Mouse (Mus musculus): ENCODE measurements around the gene Defb18. TPM values are rescaled to one million over a fixed set of nuclear protein-coding genes. Genes with fewer than 3 reads are reported as not detected.
"Not testable (repeated sequence)": the region's sequence is repeated elsewhere in the genome, so short reads cannot be mapped to it uniquely, and the experiment has no call there.

Gene Defb18
- not detected in 2 replicates for polyA plus RNA-seq (2016; fragmentation: Nextera tagmentation; extraction: Ambion mirVana)

GRCm38 (mm10) chr1:18237343-18237742, at the start of gene Defb18:
Gene Defb18 (minus strand): TSS chr1:18237443.
- no peaks in the 10 kb centered on the region for H3K36me3 ChIP-seq
- H3K9me3 ChIP-seq (replicated peaks), result no peaks in the 10 kb centered on the region
- H3K4me3 ChIP-seq, result no peak within 1 kb of the TSS
- H3K27ac ChIP-seq, result no peak within 1 kb of the TSS
- no peaks in the 10 kb centered on the region for H3K27me3 ChIP-seq
- 81% methylated on average over 1 of the region's 1 CpGs for WGBS
- no peak within 1 kb of the TSS for H3K4me2 ChIP-seq (replicated peaks)
- H3K4me1 ChIP-seq, result no peaks in the 10 kb centered on the region
- H3K9ac ChIP-seq, result no peak within 1 kb of the TSS
- no peak for ATAC-seq (ENCODE audit: low FRiP score)

GRCm38 (mm10) chr1:18271095-18271494, 33.9 kb upstream of the Defb18 start:
- Histone ChIP-seq H3K27ac (no peak overlapping the region), H3K27me3 (no peaks in the 10 kb centered on the region), H3K4me2 (replicated peaks) (no peak overlapping the region), H3K9me3 (replicated peaks) (no peaks in the 10 kb centered on the region), H3K36me3 (no peaks in the 10 kb centered on the region), H3K9ac (no peak overlapping the region), H3K4me1 (no peaks in the 10 kb centered on the region), H3K4me3 (no peak overlapping the region)
- 86% methylated on average over 4 of the region's 4 CpGs for WGBS
- ATAC-seq (ENCODE audit: low FRiP score), result no peak

DNA sequence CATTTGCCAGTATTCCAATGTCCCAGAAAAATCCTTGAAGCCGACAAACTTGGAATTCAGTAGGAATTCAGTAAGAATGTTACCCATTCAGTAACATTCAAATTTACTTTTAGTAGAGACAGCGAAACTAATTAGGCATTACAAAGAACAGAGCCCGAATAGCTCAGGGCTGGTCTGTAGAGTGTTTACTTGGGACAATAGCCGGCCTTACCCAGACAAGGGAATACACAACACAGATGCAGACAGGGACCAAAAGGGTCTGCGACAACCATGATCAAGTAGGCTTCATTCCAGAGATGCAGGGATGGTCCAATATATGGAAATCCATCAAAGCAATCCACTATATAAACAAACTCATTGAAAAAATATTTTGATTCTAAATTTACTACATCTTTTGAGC, 31.6 kb upstream of the Defb18 start:
- ATAC-seq (ENCODE audit: low FRiP score), result no peak
- Histone ChIP-seq H3K4me1 (no peaks in the 10 kb centered on the region), H3K4me3 (no peak overlapping the region), H3K27me3 (no peaks in the 10 kb centered on the region), H3K4me2 (replicated peaks) (no peak overlapping the region), H3K9ac (no peak overlapping the region), H3K27ac (no peak overlapping the region), H3K36me3 (no peaks in the 10 kb centered on the region), H3K9me3 (replicated peaks) (no peaks in the 10 kb centered on the region)
- 56% methylated on average over 5 of the region's 5 CpGs for WGBS

DNA sequence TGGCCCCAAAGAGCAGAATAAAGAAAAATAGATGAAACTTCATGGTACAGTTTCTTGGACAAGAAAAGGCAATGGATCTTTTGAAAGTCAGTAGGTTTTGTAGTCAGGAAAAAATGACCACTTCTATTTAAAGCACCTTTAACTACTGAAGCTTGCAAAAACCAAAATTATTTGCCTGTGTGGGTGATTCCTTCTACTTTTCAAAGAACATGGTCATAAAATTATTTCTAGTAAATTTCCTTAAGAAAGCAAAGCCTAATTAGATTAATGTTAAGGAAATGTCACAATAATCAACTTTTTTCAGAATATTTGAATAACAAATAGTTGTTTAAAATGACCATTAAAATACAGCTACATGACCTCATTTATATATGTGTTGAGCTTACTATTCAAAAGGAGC, 27.8 kb upstream of the Defb18 start, which contains the start of gene Defb41:
TSS of gene Defb41 (minus strand) at position 101 of the 400 bp plus-strand sequence.
- Histone ChIP-seq H3K4me2 (replicated peaks) (no peak within 1 kb of the TSS), H3K4me3 (no peak within 1 kb of the TSS), H3K9ac (no peak within 1 kb of the TSS), H3K36me3 (no peaks in the 10 kb centered on the region), H3K27ac (no peak within 1 kb of the TSS), H3K9me3 (replicated peaks) (no peaks in the 10 kb centered on the region), H3K27me3 (no peaks in the 10 kb centered on the region), H3K4me1 (no peaks in the 10 kb centered on the region)
- ATAC-seq (ENCODE audit: low FRiP score), result no peak

- not testable (repeated sequence) for H3K4me1 ChIP-seq; H3K4me2 ChIP-seq (replicated peaks); H3K4me3 ChIP-seq; H3K36me3 ChIP-seq; H3K27me3 ChIP-seq; ATAC-seq (ENCODE audit: low FRiP score); H3K27ac ChIP-seq; H3K9me3 ChIP-seq (replicated peaks); H3K9ac ChIP-seq
- WGBS, result 79% methylated on average over 9 of the region's 9 CpGs
Observed at GRCm38 (mm10) chr1:18245801-18246580, 8.7 kb upstream of the Defb18 start.

DNA sequence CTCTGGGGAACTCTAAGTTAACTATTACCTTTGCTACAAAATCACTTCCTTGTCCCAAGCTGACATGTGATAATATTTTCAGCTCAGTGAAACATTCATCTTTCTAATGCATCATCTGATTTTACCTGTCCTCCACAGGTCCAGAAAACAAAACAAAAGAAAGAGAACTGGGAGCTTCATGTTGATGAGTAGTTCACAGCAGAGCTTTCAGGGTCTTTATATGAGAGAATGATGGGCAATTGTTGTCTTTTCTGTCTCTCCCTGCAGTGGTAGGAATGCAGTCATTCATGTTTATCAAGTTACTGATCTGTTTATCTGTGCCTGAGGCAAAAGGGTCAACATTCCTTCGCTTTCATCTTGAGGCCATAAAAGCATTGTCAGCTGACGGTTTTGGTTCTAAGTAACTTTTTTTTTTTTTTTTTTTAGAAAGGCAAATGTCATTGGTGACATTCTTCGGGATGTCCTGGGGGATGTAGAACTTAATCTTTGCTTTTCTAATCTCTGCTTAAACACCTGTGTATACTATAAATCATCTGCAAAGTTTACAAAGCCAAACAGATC, 13.8 kb downstream of the Defb18 start:
- Histone ChIP-seq H3K9ac (no peak overlapping the region), H3K27me3 (no peaks in the 10 kb centered on the region), H3K4me1 (no peaks in the 10 kb centered on the region), H3K27ac (no peak overlapping the region), H3K4me2 (replicated peaks) (no peak overlapping the region), H3K9me3 (replicated peaks) (no peaks in the 10 kb centered on the region), H3K36me3 (no peaks in the 10 kb centered on the region), H3K4me3 (no peak overlapping the region)
- ATAC-seq (ENCODE audit: low FRiP score), result no peak
- 31% methylated on average over 3 of the region's 3 CpGs for WGBS

DNA sequence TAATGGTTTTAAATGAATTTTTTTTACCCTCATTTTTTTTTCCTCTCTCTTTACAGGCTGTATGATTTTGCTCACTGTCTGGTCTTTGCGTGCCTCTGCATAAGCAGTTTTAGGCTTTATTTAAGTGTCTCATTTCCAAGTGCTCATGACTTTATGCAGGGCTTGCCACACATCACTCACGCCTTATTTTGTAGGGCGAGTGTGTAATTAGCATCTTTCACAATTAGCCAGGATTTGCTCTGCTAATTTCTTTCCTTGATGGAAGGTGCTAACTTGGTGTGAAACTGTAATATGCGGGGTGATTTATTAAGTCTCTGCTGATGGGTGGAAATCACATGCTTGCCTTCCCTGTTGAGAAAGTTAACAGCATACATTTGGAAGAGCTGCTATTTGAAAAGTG, 45.5 kb downstream of the Defb18 start:
- Histone ChIP-seq H3K4me2 (replicated peaks) (no peak overlapping the region), H3K27me3 (no peaks in the 10 kb centered on the region), H3K4me3 (no peak overlapping the region), H3K27ac (no peak overlapping the region), H3K9me3 (replicated peaks) (no peaks in the 10 kb centered on the region), H3K9ac (no peak overlapping the region), H3K4me1 (no peaks in the 10 kb centered on the region), H3K36me3 (no peaks in the 10 kb centered on the region)
- 41% methylated on average over 4 of the region's 4 CpGs for WGBS
- peak; percentile 46; the same call in 1 of the 2 replicates for ATAC-seq (ENCODE audit: low FRiP score)

DNA sequence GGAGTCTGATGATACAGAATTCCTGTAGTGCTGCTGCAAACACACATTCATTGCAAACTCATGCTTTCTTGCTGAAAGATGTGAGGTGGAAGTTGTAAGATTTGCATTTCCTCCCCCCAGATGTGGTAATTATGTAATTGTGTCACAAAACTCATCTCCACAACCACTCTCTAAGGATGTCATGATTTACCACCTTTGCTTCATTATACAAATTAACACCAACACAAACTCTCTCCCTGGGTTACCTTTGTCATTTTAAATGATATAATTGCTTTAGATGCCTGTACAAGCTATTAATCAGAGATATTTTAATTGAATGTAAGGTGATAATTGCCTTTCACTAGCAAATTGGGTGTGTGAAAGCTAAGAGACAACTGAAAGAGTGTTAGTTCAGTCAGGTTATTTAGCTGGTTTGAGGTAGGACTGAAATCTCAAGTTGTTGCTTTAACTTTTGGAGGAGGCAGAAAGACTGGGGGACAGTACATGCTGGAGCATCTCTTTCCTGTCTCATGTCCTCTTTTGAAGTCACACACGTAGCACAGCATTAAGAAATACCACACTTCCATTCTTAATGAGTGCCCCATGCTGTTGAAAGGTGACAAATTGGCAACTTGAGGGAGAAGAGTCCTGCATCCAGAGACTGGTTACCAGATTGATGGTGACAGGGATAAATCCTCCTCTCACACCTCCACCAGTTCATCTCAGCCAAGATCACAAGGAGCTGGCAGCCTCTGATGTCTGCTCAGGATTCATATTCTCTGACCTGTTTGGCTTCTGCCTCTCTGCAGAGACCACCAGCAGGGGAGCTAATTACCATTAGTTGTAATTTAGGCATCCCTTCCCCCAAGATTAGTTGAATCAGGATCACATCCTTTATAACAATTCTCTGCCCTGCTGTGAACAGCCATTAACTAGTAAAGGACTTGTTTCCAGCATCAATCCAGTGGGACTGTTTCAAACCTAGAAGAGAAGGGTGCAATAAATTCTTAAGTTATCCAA, 46.2 kb downstream of the Defb18 start:
- ATAC-seq (ENCODE audit: low FRiP score), result peak; percentile 38; the same call in 1 of the 2 replicates
- Histone ChIP-seq H3K4me3 (no peak overlapping the region), H3K9me3 (replicated peaks) (no peaks in the 10 kb centered on the region), H3K4me1 (no peaks in the 10 kb centered on the region), H3K27ac (no peak overlapping the region), H3K27me3 (no peaks in the 10 kb centered on the region), H3K9ac (no peak overlapping the region), H3K36me3 (no peaks in the 10 kb centered on the region), H3K4me2 (replicated peaks) (no peak overlapping the region)
- WGBS, result 14% methylated on average over 1 of the region's 1 CpGs

Other genes with a start within 250 kb of the Defb18 start
- not detected in 2 replicates for gene Crisp4, start 91.5 kb downstream of the Defb18 start, polyA plus RNA-seq (2016; fragmentation: Nextera tagmentation; extraction: Ambion mirVana)
- gene Defb41, start 27.7 kb upstream of the Defb18 start, polyA plus RNA-seq (2016; fragmentation: Nextera tagmentation; extraction: Ambion mirVana), result not detected in 2 replicates